Mouse (Mus musculus) midbrain, embryonic 12.5 days (tissue): ENCODE measurements around the gene Odr4. TPM values are rescaled to one million over a fixed set of nuclear protein-coding genes. Genes with fewer than 3 reads are reported as not detected.

ENCODE experiments used
- ATAC-seq: fragments of 200-750 bp; cut with Nextera tagmentation; 2 replicates; pipeline ENCODE4 v1.8.0; 2017; ENCODE audit warnings: low read depth, moderate TSS enrichment, moderate library complexity; ENCODE audit not compliant: low FRiP score
- H3K27ac ChIP-seq: fragments of 300-500 bp; sonication (generic); replicated peaks from 2 replicates; pipeline ENCODE4 v1.5.1; 2016; ENCODE audit warnings: mild to moderate bottlenecking
- H3K27me3 ChIP-seq: fragments of 300-500 bp; sonication (generic); 2 replicates; pipeline ENCODE4 v1.6.1; 2016; ENCODE audit warnings: mild to moderate bottlenecking
- H3K36me3 ChIP-seq: fragments of 300-500 bp; sonication (generic); 2 replicates; pipeline ENCODE4 v1.6.1; 2016
- H3K4me1 ChIP-seq: fragments of 300-500 bp; sonication (generic); 2 replicates; pipeline ENCODE4 v1.6.1; 2016
- H3K4me2 ChIP-seq: fragments of 300-500 bp; sonication (generic); replicated peaks from 2 replicates; pipeline ENCODE4 v1.6.1; 2016; ENCODE audit warnings: mild to moderate bottlenecking, moderate library complexity
- H3K4me3 ChIP-seq: fragments of 300-500 bp; sonication (generic); 2 replicates; pipeline ENCODE4 v1.5.1; 2016; ENCODE audit warnings: mild to moderate bottlenecking
- H3K9ac ChIP-seq: fragments of 300-500 bp; sonication (generic); replicated peaks from 2 replicates; pipeline ENCODE4 v1.6.1; 2016; ENCODE audit warnings: mild to moderate bottlenecking, moderate library complexity
- H3K9me3 ChIP-seq: fragments of 300-500 bp; sonication (generic); 2 replicates; pipeline ENCODE4 v1.6.1; 2016; ENCODE audit warnings: mild to moderate bottlenecking
- WGBS: fragments of 180-500 bp; shearing (Covaris S2); methylation state at CpG from one replicate; pipeline ENCODE4 v1.1.7; 2016; 5-methylcytosine and 5-hydroxymethylcytosine counted together
- polyA plus RNA-seq: library from polyadenylated mRNA; unstranded; fragments of >200 nt; fragmentation: Nextera tagmentation; extraction: Ambion mirVana; gene quantifications from 2 replicates; pipeline ENCODE4 v1.2.1, GENCODE M21; 2016

Gene Odr4
- polyA plus RNA-seq, 1 experiment from 2014 or later = 37.6 TPM

DNA sequence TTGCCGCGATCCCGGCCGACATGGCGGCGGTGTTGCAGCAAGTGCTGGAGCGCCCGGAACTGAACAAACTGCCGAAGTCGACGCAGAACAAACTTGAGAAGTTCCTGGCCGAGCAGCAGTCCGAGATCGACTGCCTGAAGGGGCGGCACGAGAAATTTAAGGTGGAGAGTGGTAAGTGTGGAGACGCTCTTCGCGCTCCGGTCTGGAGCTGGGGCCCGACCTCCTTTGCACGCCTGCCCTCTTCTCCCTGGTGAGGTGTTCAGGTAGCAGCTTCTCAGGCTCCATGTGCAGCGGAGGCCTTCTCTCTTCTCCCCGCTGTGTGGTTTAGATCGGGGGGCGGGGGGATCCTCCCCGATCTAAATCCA, 590 bp upstream of the Odr4 start:
- H3K4me1 ChIP-seq = peaks cover 7% of the 10 kb centered on the region; the same call in 1 of the 2 replicates
- peaks cover 38% of the 10 kb centered on the region for H3K36me3 ChIP-seq
- WGBS = under 1% methylated on average over 27 of the region's 27 CpGs
- peak overlapping the region; percentile 85 for H3K27ac ChIP-seq
- H3K4me3 ChIP-seq = peak overlapping the region; percentile 76
- peak overlapping the region; percentile 65 for H3K4me2 ChIP-seq
- H3K9ac ChIP-seq = peak overlapping the region; percentile 77
- H3K9me3 ChIP-seq = no peaks in the 10 kb centered on the region
- H3K27me3 ChIP-seq = no peaks in the 10 kb centered on the region
- peak; percentile 47; the same call in 1 of the 2 replicates for ATAC-seq

DNA sequence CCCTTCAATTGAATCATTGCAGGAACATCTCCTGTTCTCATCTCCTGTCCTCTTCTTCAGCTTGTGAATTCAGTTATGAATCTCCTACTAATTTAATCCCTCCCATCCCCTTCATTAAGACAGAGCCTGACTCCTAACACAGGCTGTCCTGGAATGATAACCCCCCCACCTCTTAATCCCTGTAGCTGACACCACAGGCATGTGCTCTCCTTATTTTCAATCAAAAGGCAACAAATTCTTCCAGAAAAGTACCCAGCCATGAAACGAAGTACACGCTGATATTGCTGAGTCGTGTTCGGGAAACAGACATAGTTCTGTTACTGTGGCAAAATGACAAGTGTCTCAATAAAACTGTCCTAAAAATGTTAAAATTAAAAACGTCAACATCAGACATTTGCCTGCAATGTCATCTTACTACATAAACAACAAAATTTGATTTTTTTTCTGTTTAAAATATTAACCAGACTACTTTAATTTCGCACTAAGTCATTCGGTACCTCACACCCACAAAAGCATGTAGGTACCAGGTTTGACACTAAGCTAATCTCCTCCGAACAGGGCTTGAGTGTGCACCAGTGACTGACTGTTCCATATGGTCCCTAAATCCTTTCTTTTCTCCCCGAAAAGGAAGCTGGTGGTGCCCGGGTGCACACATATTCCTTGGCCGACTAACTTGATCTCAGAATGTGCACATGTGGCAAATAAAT, 796 bp downstream of the Odr4 start:
- H3K9ac ChIP-seq = peak overlapping the region; percentile 77
- 24% methylated on average over 11 of the region's 11 CpGs for WGBS
- peaks cover 7% of the 10 kb centered on the region; the same call in 1 of the 2 replicates for H3K4me1 ChIP-seq
- H3K4me3 ChIP-seq = peak overlapping the region; percentile 76
- ATAC-seq = peak; percentile 20; the same call in 1 of the 2 replicates
- peak overlapping the region; percentile 59 for H3K4me2 ChIP-seq
- H3K27me3 ChIP-seq = no peaks in the 10 kb centered on the region
- H3K9me3 ChIP-seq = no peaks in the 10 kb centered on the region
- H3K36me3 ChIP-seq = peaks cover 41% of the 10 kb centered on the region
- H3K27ac ChIP-seq = peak overlapping the region; percentile 85

DNA sequence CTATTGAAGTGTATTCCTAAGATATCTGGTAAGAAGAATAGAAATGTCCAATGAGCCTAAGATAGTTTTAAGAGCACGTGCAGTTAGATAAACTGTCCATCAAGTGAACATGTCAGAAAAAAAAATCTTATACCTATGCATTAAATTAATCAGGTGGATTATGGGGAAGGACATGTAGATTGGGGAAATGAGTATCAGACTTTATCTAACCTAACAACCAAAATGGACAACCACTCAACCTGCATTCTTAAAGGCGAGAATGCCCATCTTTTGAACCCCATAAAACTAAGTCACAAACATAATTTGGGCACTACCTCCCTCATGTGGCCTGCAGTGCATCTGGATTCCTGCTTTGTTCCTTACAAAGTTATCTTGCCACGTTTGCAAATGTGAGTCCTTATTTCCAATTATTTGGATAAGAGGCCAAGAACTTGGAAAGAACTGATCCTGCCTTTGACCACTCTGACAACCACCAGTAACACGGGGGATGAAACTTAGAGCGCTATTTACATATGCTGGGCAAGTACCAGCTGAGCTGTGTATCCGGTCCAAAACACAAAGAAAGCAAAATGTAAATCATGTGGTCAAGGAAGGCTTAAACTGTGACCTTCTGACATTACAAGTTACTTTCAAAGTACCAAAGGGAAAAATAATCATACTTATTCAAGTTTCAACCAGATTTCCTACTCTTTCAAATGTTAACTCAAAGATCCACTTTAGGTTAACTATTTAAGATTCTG, 3.3 kb downstream of the Odr4 start:
- 89% methylated on average over 6 of the region's 6 CpGs for WGBS
- Histone ChIP-seq H3K27ac (no peak overlapping the region), H3K27me3 (no peaks in the 10 kb centered on the region), H3K36me3 (peaks cover 29% of the 10 kb centered on the region), H3K4me1 (peaks cover 7% of the 10 kb centered on the region; the same call in 1 of the 2 replicates), H3K9ac (no peak overlapping the region), H3K4me3 (no peak overlapping the region), H3K9me3 (no peaks in the 10 kb centered on the region), H3K4me2 (no peak overlapping the region)
- no peak for ATAC-seq

DNA sequence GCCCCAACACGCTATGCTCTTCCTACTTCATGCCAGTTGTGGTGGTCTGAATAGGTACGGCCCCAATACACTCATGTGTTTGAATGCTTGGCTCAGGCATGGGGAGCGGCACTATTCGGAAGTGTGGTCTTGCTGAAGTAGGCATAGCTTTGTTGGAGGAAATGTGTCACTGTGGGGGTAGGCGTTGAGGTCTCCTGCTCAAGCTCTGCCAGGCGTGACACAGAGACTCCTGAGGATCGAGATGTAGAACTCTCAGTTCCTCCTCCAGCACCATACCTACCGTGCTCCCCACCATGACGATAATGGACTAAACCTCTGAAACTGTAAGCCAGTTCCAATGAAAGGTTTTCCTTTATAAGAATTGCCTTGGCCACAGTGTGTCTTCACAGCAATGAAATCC, 5.3 kb downstream of the Odr4 start:
- Histone ChIP-seq H3K9me3 (no peaks in the 10 kb centered on the region), H3K27me3 (no peaks in the 10 kb centered on the region)
- no peak for ATAC-seq

DNA sequence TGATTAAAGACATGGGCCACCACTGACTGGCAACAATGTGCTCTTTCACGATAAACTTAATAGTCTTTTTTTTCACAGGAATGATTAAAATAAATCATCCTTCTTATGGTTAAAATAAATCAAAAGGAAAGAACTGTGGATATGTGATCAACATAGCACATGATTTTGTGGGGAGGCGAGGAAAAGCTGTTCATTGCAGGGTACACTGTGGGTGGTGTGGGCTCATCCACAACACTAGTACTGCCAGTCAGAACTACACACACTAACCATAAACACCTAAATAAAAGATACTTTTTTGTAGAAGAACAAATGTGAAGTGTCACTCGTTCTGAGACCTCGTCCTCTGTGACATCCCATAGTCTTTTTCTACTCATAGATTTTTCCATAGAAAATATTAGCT, 8.7 kb downstream of the Odr4 start:
- 96% methylated on average over 4 of the region's 4 CpGs for WGBS
- H3K27me3 ChIP-seq = no peaks in the 10 kb centered on the region
- no peak overlapping the region for H3K4me3 ChIP-seq
- H3K9ac ChIP-seq = no peak overlapping the region
- no peak overlapping the region for H3K4me2 ChIP-seq
- no peak for ATAC-seq
- no peaks in the 10 kb centered on the region for H3K4me1 ChIP-seq
- no peak overlapping the region for H3K27ac ChIP-seq
- H3K9me3 ChIP-seq = no peaks in the 10 kb centered on the region
- peaks cover 34% of the 10 kb centered on the region for H3K36me3 ChIP-seq

More for the DNA sequence above, 5.3 kb downstream of the Odr4 start:
- no peak overlapping the region for H3K4me2 ChIP-seq
- H3K9ac ChIP-seq = no peak overlapping the region
- H3K27ac ChIP-seq = no peak overlapping the region
- no peak overlapping the region for H3K4me3 ChIP-seq
- H3K4me1 ChIP-seq = peaks cover 3% of the 10 kb centered on the region; the same call in 1 of the 2 replicates
- H3K36me3 ChIP-seq = peaks cover 38% of the 10 kb centered on the region
- 93% methylated on average over 9 of the region's 9 CpGs for WGBS

DNA sequence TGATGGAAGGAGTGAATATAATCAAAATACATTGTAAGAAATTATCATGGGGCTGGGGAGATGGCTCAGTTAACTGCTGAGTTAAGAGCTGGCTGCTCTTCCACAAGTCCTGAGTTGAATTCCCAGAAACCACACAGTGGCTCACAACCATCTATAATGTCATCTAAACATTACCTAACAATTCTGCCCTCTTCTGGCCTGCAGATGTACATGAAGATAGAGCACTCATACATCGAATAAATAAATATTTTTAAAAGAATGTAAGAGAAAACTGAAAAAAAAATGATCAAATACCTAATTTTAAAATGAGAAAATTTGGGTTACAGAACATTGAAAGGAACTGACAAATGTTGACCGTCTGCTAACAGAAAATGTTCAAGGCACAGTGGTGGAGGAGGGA, 18.6 kb downstream of the Odr4 start:
- no peaks in the 10 kb centered on the region for H3K9me3 ChIP-seq
- WGBS = 93% methylated on average over 2 of the region's 2 CpGs
- H3K27ac ChIP-seq = no peak overlapping the region
- no peak for ATAC-seq
- no peaks in the 10 kb centered on the region for H3K4me1 ChIP-seq
- H3K27me3 ChIP-seq = no peaks in the 10 kb centered on the region
- no peak overlapping the region for H3K9ac ChIP-seq
- H3K36me3 ChIP-seq = peaks cover 7% of the 10 kb centered on the region; the same call in 1 of the 2 replicates
- no peak overlapping the region for H3K4me2 ChIP-seq
- no peak overlapping the region for H3K4me3 ChIP-seq

DNA sequence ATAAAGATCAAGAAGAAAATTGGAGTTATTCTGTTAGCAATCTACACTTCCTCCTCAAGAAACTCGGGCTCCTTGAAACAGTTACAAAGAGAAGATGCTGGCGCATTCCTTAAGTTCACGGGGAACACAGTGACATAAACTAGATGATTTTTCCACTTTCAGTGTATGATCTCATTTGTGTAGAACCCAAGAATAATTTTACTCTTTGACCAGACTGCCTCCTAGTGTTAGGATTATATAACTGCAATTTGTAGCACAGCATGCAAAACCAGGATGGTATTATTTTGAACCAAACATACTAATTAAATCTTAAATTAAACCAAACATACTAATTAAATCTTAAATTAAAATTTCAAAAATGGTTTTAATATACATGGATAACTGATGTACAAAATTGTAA, 20.0 kb downstream of the Odr4 start:
- Histone ChIP-seq H3K36me3 (peaks cover 8% of the 10 kb centered on the region; the same call in 1 of the 2 replicates), H3K27me3 (no peaks in the 10 kb centered on the region)
- WGBS = 94% methylated on average over 3 of the region's 3 CpGs

DNA sequence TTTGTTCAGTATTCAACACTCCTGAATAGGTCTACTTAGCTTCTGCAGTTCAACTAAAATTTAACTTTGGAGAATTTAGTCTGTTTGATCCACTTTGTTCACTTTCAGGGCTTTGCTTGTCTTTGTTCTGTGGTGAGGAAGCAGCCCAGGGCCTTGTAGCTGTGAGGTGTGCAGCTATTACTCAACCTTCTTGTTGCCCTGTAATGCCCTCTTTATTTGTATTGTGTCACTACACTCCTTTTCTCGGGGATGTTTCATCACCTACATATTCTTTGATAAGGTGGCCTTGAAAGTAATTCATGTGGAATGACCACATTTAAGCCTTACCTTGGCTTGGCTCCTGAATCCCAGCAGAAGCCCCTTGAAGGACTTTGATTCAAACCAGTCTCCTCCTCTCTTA, 32.0 kb downstream of the Odr4 start:
- WGBS = 90% methylated on average over 1 of the region's 1 CpGs
- no peak overlapping the region for H3K4me3 ChIP-seq
- no peaks in the 10 kb centered on the region for H3K27me3 ChIP-seq
- H3K4me2 ChIP-seq = no peak overlapping the region
- ATAC-seq = no peak
- no peak overlapping the region for H3K27ac ChIP-seq
- H3K36me3 ChIP-seq = peaks cover 31% of the 10 kb centered on the region
- no peaks in the 10 kb centered on the region for H3K9me3 ChIP-seq
- H3K4me1 ChIP-seq = no peaks in the 10 kb centered on the region
- no peak overlapping the region for H3K9ac ChIP-seq

More for the DNA sequence above, 20.0 kb downstream of the Odr4 start:
- Histone ChIP-seq H3K9ac (no peak overlapping the region), H3K4me2 (no peak overlapping the region), H3K9me3 (no peaks in the 10 kb centered on the region), H3K27ac (no peak overlapping the region), H3K4me1 (no peaks in the 10 kb centered on the region), H3K4me3 (no peak overlapping the region)
- ATAC-seq = no peak

DNA sequence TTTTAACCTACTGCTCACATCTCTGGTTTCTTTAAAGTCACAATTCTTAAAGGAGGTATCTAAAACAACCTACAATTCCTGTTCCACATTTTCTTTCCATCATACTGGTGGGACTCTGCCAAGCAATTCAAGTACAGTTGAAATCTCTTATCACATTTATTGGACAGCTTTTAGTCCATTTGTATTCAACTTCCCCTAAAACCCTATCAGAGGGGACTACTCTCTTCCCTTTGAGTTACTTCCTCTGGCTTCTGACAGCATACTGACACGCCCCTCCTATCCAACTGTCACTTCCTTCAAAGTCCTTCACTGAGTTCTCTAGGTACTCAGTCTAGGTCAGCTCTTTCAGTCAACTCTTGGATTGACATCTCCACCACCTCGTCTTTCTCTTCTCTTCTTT, 57.8 kb downstream of the Odr4 start:
- no peak for ATAC-seq
- Histone ChIP-seq H3K9ac (no peak overlapping the region), H3K4me1 (no peaks in the 10 kb centered on the region), H3K36me3 (no peaks in the 10 kb centered on the region), H3K4me2 (no peak overlapping the region), H3K27me3 (no peaks in the 10 kb centered on the region), H3K4me3 (no peak overlapping the region), H3K9me3 (no peaks in the 10 kb centered on the region), H3K27ac (no peak overlapping the region)
- 78% methylated on average over 2 of the region's 2 CpGs for WGBS

DNA sequence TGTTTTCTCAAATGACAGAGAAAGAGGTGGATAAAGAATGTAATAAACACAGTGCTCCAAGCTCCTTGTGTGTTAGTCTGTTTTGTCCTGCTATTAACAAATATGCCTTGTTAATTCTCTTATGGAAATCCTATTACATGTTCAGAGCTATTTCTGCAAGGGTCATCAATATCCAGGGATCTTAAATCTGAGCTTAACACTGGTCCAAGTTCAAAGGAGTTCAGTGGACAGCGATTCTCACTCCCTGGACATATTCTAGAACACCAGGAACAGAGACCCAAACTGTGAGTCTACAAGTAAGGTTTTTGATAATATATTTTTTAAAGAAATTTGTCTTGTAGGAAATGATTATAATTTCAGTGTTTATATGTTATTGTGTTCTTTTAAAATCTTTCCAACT, 73.7 kb downstream of the Odr4 start, which contains the start of gene Pdc:
Gene Pdc (plus strand): TSS at position 213 of the 400 bp plus-strand sequence.
- Histone ChIP-seq H3K4me2 (no peak within 1 kb of the TSS), H3K9ac (no peak within 1 kb of the TSS), H3K4me3 (no peak within 1 kb of the TSS), H3K9me3 (no peaks in the 10 kb centered on the region), H3K27me3 (no peaks in the 10 kb centered on the region), H3K4me1 (no peaks in the 10 kb centered on the region), H3K36me3 (no peaks in the 10 kb centered on the region), H3K27ac (no peak within 1 kb of the TSS)
- 94% methylated on average over 1 of the region's 1 CpGs for WGBS
- no peak for ATAC-seq
